Mouse (Mus musculus) adrenal gland, adult 18-20 months (tissue): ENCODE measurements around the gene Ikbke. TPM values are rescaled to one million over a fixed set of nuclear protein-coding genes. Genes with fewer than 3 reads are reported as not detected.

Experiments
- total RNA-seq, 2 experiments: library from RNA; stranded (reverse); gene quantifications; 1 replicate in 1 of 2; 2 replicates in 1 of 2; pipeline ENCODE4 v1.2.3; 2021

Ikbke gene
- total RNA-seq, 2 experiments from 2014 or later: 11.9 to 16.1 TPM

Other genes with a start within 250 kb of the Ikbke start
- gene Mapkapk2, start 181.8 kb downstream of the Ikbke start, total RNA-seq: 100 to 1,000 TPM; 198 to 219 TPM
- gene Dyrk3, start 141.3 kb downstream of the Ikbke start, total RNA-seq: 1 to 10 TPM; 5.5 to 7.1 TPM
- gene Eif2d, start 126.4 kb downstream of the Ikbke start, total RNA-seq: 10 to 100 TPM; 33.7 to 40.4 TPM
- 10 to 100 TPM; 11.4 to 11.6 TPM for gene Rassf5, start 34.3 kb downstream of the Ikbke start, total RNA-seq
- 10 to 100 TPM; 22.6 to 22.9 TPM for gene Srgap2, start 247.7 kb upstream of the Ikbke start, total RNA-seq
- gene Fam72a, start 248.3 kb upstream of the Ikbke start, total RNA-seq: 1 to 10 TPM in 1 of 2 experiments, under 1 TPM in 1; 0.83 to 1.1 TPM